29 mouse cellular contexts compared by ENCODE assay signal in the genomic region with DNA sequence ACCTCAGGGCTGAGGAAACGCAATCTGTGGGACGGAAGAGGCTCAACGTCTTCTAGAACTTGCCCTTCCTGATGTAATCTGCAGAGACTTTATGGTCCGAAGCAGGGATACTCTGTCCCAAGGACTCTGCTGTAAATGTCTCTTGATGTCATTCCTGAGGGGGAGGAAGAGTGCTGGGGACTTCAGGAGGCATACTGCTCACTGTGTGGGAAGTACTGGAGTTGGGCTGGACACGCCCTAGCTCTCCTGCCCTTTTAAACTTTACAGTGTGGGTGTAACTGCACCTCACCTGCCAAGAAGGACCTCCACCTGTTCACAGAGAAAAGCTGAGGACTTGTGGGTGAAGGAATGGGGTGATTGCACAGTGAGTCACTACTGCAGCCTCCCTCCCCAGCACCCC. TPM values are rescaled to one million over a fixed set of nuclear protein-coding genes. Genes with fewer than 3 reads are reported as not detected.
DNase-seq lines count a peak whose midpoint lies in the region; ATAC-seq lines count a peak whose summit lies in the region.
"Had no signal": no experiment of that assay in that cellular context is flagged by ENCODE, and none has a peak within 500 bp of the region (broad histone marks: within the 10 kb centered on the region; RNA-seq: fewer than 3 reads in every experiment).

No protein-coding gene starts in this region.

- H3K36me3 ChIP-seq in kidney, embryonic 16.5 days (ENCODE audit: insufficient read depth, low read length), result peaks cover 38% of the 10 kb centered on the region; the same call in 1 of the 2 replicates
- H3K36me3 ChIP-seq in stomach, embryonic 14.5 days (ENCODE audit: control insufficient read depth, insufficient read depth, low read length), result peaks cover 38% of the 10 kb centered on the region

- H3K4me1 ChIP-seq in kidney, embryonic 16.5 days (ENCODE audit: insufficient read depth, low read length), result no peaks in the 10 kb centered on the region
- no peaks in the 10 kb centered on the region for H3K4me1 ChIP-seq in stomach, embryonic 14.5 days (ENCODE audit: control insufficient read depth, insufficient read depth, low read length)
- H3K4me1 ChIP-seq: embryonic facial prominence, embryonic 12.5 days; forebrain, embryonic 15.5 days; heart, embryonic 13.5 days; hindbrain, embryonic 15.5 days; liver, embryonic 12.5 days; midbrain, embryonic 12.5 days; neural tube, embryonic 12.5 days had no signal

- H3K9me3 ChIP-seq in kidney, embryonic 16.5 days (ENCODE audit: low read length), result no peaks in the 10 kb centered on the region
- no peaks in the 10 kb centered on the region for H3K9me3 ChIP-seq in stomach, embryonic 14.5 days (ENCODE audit: control insufficient read depth, low read depth, low read length)
- H3K9me3 ChIP-seq: embryonic facial prominence, embryonic 12.5 days; forebrain, embryonic 15.5 days; heart, embryonic 13.5 days; hindbrain, embryonic 15.5 days; liver, embryonic 12.5 days; megakaryocyte, embryonic 14.5 days; midbrain, embryonic 12.5 days; neural tube, embryonic 12.5 days had no signal

- WGBS in kidney, embryonic 16.5 days, result 60% methylated on average over 5 of the region's 5 CpGs
- WGBS in stomach, embryonic 14.5 days, result 84% methylated on average over 5 of the region's 5 CpGs

- DNase-seq in kidney, postnatal 4 days, result no peak
- DNase-seq in urinary bladder, postnatal 14 days (ENCODE audit: low spot score), result peak; percentile 33
- DNase-seq in urinary bladder, postnatal 10 days (ENCODE audit: low spot score), result no peak
- no peak for DNase-seq in cerebellum, adult 18-20 months
- DNase-seq in frontal cortex, postnatal 14 days (ENCODE audit: low spot score in 2 of 2), result no peak
- DNase-seq: adrenal gland, postnatal 10 days; cerebellum, adult 9-11 months; embryo, embryonic 11 days; heart, adult 2 months; heart, postnatal 10 days; kidney, adult 11 months; kidney, postnatal 25 days; layer of hippocampus, postnatal 36 days; left cerebral cortex, postnatal 4 days; liver, postnatal 0 days; thymus, adult 2 months; thymus, postnatal 36 days had no signal

- H3K27me3 ChIP-seq in kidney, embryonic 16.5 days (ENCODE audit: insufficient read depth, low read length), result no peaks in the 10 kb centered on the region
- no peaks in the 10 kb centered on the region for H3K27me3 ChIP-seq in stomach, embryonic 14.5 days (ENCODE audit: control insufficient read depth, insufficient read depth, low read length)
- H3K27me3 ChIP-seq: embryonic facial prominence, embryonic 12.5 days; forebrain, embryonic 15.5 days; heart, embryonic 13.5 days; hindbrain, embryonic 15.5 days; liver, embryonic 12.5 days; megakaryocyte, embryonic 14.5 days; midbrain, embryonic 12.5 days; neural tube, embryonic 12.5 days; Patski had no signal

- ATAC-seq in kidney, embryonic 16.5 days (ENCODE audit: low FRiP score, low TSS enrichment), result peak; percentile 67; the same call in 1 of the 2 replicates
- peak; percentile 86 for ATAC-seq in stomach, embryonic 14.5 days (ENCODE audit: insufficient number of reproducible peaks, insufficient read depth, low FRiP score, low read depth)
- ATAC-seq: forebrain, embryonic 15.5 days; liver, embryonic 12.5 days; liver, postnatal 0 days; Patski had no signal

- no peak overlapping the region for H3K4me2 ChIP-seq in kidney, embryonic 16.5 days (replicated peaks; ENCODE audit: low read depth, low read length)
- H3K4me2 ChIP-seq in stomach, embryonic 14.5 days (replicated peaks; ENCODE audit: low read depth, low read length), result no peak overlapping the region
- H3K4me2 ChIP-seq: embryonic facial prominence, embryonic 12.5 days; forebrain, embryonic 15.5 days; heart, embryonic 13.5 days; hindbrain, embryonic 15.5 days; liver, embryonic 12.5 days; midbrain, embryonic 12.5 days; neural tube, embryonic 12.5 days had no signal

- H3K27ac ChIP-seq in kidney, embryonic 16.5 days (ENCODE audit: low read length), result no peak overlapping the region
- peak overlapping the region; percentile 33; the same call in 1 of the 2 replicates for H3K27ac ChIP-seq in stomach, embryonic 14.5 days (ENCODE audit: low read length)
- H3K27ac ChIP-seq: embryonic facial prominence, embryonic 12.5 days; forebrain, embryonic 15.5 days; heart, adult 2 months; heart, embryonic 13.5 days; hindbrain, embryonic 15.5 days; liver, embryonic 12.5 days; midbrain, embryonic 12.5 days; neural tube, embryonic 12.5 days had no signal

- H3K9ac ChIP-seq in kidney, embryonic 16.5 days (replicated peaks; ENCODE audit: low read length), result no peak overlapping the region
- no peak overlapping the region for H3K9ac ChIP-seq in stomach, embryonic 14.5 days (replicated peaks; ENCODE audit: low read depth, low read length)
- H3K9ac ChIP-seq: embryonic facial prominence, embryonic 12.5 days; forebrain, embryonic 15.5 days; heart, embryonic 13.5 days; hindbrain, embryonic 15.5 days; liver, embryonic 12.5 days; liver, postnatal 0 days; midbrain, embryonic 12.5 days; neural tube, embryonic 12.5 days had no signal

- H3K4me3 ChIP-seq in kidney, embryonic 16.5 days (ENCODE audit: low read length), result no peak overlapping the region
- no peak overlapping the region for H3K4me3 ChIP-seq in stomach, embryonic 14.5 days (ENCODE audit: low read depth, low read length)
- H3K4me3 ChIP-seq: embryonic facial prominence, embryonic 12.5 days; forebrain, embryonic 15.5 days; heart, adult 2 months; heart, embryonic 13.5 days; hindbrain, embryonic 15.5 days; liver, embryonic 12.5 days; megakaryocyte, embryonic 14.5 days; midbrain, embryonic 12.5 days; myocyte; neural tube, embryonic 12.5 days had no signal

RNA-seq across cellular contexts. Expression of a gene that starts 12.8 kb away (rescaled TPM):
- 8.9 and 9.9 TPM in 2 replicates for polyA plus RNA-seq in kidney, embryonic 16.5 days (2015; fragmentation: Nextera tagmentation; extraction: Ambion mirVana)
- 6.8 and 6.9 TPM in 2 replicates for polyA plus RNA-seq in stomach, embryonic 14.5 days (2014; fragmentation: Nextera tagmentation; extraction: Ambion mirVana)

RNA-seq across cellular contexts. Expression of a gene that starts 13.4 kb away (rescaled TPM):
- 94.6 and 98.5 TPM in 2 replicates for polyA plus RNA-seq in kidney, embryonic 16.5 days (2015; fragmentation: Nextera tagmentation; extraction: Ambion mirVana)
- polyA plus RNA-seq in stomach, embryonic 14.5 days (2014; fragmentation: Nextera tagmentation; extraction: Ambion mirVana), result 94.2 and 100 TPM in 2 replicates

RNA-seq across cellular contexts. Expression of a gene that starts 44.8 kb away (rescaled TPM):
- polyA plus RNA-seq in kidney, embryonic 16.5 days (2015; fragmentation: Nextera tagmentation; extraction: Ambion mirVana), result 9.9 and 12.0 TPM in 2 replicates
- polyA plus RNA-seq in stomach, embryonic 14.5 days (2014; fragmentation: Nextera tagmentation; extraction: Ambion mirVana), result 11.0 and 11.5 TPM in 2 replicates

RNA-seq across cellular contexts. Expression of a gene that starts 44.9 kb away (rescaled TPM):
- 8.5 and 9.1 TPM in 2 replicates for polyA plus RNA-seq in kidney, embryonic 16.5 days (2015; fragmentation: Nextera tagmentation; extraction: Ambion mirVana)
- 8.4 and 9.3 TPM in 2 replicates for polyA plus RNA-seq in stomach, embryonic 14.5 days (2014; fragmentation: Nextera tagmentation; extraction: Ambion mirVana)
